Mouse (Mus musculus) bone marrow, adult 2 months (tissue): ENCODE measurements at regions not wholly inside any gene's neighbourhood (a gene's known extent, or its start where the extent isn't known, plus 50 kb on each side); places are given as distances from the start of the nearest gene placed in this dataset.

Source experiments
- H3K27ac ChIP-seq: fragments of 200-500 bp; 2 replicates; pipeline ENCODE4 v1.5.1; 2012; ENCODE audit warnings: low read depth, mild to moderate bottlenecking, control low read depth, inconsistent platforms, low read length; ENCODE audit not compliant: control insufficient read depth, poor library complexity, insufficient read depth
- H3K4me1 ChIP-seq: fragments of 200-500 bp; 2 replicates; pipeline ENCODE4 v1.6.1; 2011; ENCODE audit warnings: low read length; ENCODE audit not compliant: control insufficient read depth, insufficient read depth
- H3K4me3 ChIP-seq: fragments of 200-500 bp; replicated peaks from 2 replicates; pipeline ENCODE3; 2011; ENCODE audit warnings: mild to moderate bottlenecking, low read depth, low read length, control low read depth; ENCODE audit not compliant: control insufficient read depth
- CTCF ChIP-seq: fragments of 200-500 bp; IDR thresholded peaks from 2 replicates; pipeline ENCODE4 v1.5.1; 2011; ENCODE audit warnings: low read length, control low read depth; ENCODE audit not compliant: control insufficient read depth, insufficient read depth
- POLR2A ChIP-seq: fragments of 200-500 bp; IDR thresholded peaks from 2 replicates; pipeline ENCODE4 v1.6.1; 2011; ENCODE audit warnings: low read depth, mild to moderate bottlenecking, control low read depth, low read length, borderline replicate concordance; ENCODE audit not compliant: control insufficient read depth
- WGBS: fragments of 180-500 bp; shearing (Covaris S2); methylation state at CpG from one replicate; pipeline ENCODE4 v1.1.7; 2018; 5-methylcytosine and 5-hydroxymethylcytosine counted together

DNA sequence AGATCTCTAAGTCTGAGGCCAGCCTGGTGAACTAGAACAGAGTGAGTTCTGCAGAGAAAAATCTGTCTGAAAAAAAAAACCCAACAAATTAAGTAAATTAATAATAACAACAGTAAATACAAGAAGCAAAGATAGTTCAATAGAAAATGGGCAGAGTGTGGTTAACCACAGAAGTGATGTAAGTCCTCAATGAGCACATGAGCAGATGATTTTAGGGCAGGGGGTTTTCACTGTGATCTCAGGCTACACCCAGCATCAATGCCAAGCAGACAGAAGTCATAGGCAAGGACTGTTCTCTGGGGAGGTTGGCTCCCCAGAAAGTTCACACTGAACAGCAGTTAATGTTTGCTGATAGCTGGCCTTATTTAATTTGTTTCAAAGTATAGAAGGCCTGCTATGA is 88.1 kb upstream of the Fut8 start:
- Histone ChIP-seq H3K4me3 (no peak overlapping the region), H3K27ac (no peak overlapping the region), H3K4me1 (peaks cover 2% of the 10 kb centered on the region; the same call in 1 of the 2 replicates)
- no peak for TF ChIP-seq POLR2A
- no peak for TF ChIP-seq CTCF

DNA sequence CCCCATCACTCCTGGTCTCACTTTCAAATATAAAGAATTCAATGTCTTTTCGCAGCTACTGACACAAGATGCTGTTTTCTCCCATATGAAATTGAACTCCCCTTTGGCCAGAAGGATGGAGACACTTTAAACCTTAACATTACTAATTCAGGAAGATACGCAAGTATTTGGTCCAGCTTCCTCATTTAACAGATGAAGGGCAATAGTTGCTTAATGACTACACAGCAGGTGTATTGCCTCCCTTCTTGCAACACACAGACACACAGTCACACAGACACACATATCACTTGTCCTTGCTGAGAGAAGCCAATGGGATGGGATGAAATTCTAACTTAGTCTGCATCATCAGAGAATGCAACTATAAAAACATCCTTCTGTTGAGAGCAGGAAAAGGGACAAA is 89.8 kb upstream of the Fut8 start:
- H3K27ac ChIP-seq: no peak overlapping the region
- WGBS: 53% methylated on average over 2 of the region's 2 CpGs
- H3K4me1 ChIP-seq: peaks cover 2% of the 10 kb centered on the region; the same call in 1 of the 2 replicates
- no peak overlapping the region for H3K4me3 ChIP-seq
- TF ChIP-seq CTCF (no peak), POLR2A (no peak)

DNA sequence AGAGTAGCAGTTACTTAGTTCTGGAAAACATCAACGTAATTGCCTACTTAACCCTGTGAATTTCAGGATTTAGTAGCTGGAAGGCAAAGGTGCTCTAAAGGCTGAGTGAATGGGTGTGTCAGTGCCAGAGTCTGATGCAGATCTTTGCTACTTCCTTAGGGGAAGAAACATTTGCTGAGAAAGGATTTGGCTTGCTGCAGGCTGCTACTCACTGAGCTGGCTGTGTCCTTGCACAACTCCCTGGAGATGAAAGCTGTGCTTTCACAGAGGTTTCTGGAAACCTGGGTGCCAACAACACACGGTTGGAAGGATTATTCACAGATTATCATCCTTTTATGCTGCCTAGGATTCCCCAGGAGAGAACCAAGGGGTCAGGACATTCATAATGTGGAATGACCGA is 94.0 kb upstream of the Fut8 start:
- H3K27ac ChIP-seq: no peak overlapping the region
- TF ChIP-seq CTCF (no peak), POLR2A (no peak)
- H3K4me1 ChIP-seq: peaks cover 2% of the 10 kb centered on the region; the same call in 1 of the 2 replicates
- WGBS: 60% methylated on average over 3 of the region's 3 CpGs
- no peak overlapping the region for H3K4me3 ChIP-seq

DNA sequence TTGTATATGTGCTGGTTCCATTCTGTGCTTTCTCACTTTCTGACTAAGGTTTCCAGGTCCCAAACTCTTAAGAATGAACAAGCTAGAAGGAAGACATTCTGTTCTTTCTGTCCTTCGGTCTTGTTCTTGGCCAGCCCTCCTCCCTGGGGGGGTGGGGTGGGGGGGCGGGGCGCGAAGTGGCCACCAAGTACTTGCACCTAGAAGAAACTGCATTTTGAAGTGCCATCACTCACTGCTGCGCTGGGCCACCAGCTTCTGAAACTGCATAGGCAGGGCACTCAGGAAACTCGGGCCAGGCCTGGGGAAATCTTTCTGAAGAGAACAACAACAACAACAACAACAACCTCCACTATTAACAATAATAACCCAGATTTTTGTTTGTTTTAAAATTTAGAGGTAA is 94.4 kb upstream of the Fut8 start:
- 61% methylated on average over 6 of the region's 6 CpGs for WGBS
- TF ChIP-seq CTCF: no peak
- TF ChIP-seq POLR2A: no peak
- H3K4me3 ChIP-seq: no peak overlapping the region
- H3K4me1 ChIP-seq: peaks cover 2% of the 10 kb centered on the region; the same call in 1 of the 2 replicates
- H3K27ac ChIP-seq: no peak overlapping the region

DNA sequence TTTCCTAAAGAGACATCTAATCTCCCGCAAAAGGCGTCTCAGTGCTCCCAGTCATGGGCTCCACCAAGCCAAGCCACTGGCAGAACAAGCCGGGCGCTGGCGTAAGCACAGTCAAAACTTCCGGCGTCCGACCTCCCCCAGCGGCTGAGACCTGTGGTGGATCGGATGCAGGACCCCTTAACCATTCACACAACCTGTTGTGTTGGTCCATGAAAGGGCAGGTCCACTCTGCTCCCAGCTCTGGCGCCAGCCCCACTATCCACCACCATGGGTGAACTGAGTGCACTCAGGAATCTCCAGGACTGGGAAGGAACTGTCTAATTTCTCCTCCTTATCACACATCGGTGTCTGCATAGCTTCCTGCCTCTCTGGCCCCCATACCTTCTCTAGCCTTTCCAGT is 94.8 kb upstream of the Fut8 start:
- 81% methylated on average over 12 of the region's 12 CpGs for WGBS
- no peak overlapping the region for H3K27ac ChIP-seq
- H3K4me3 ChIP-seq: no peak overlapping the region
- TF ChIP-seq POLR2A: no peak
- TF ChIP-seq CTCF: no peak
- H3K4me1 ChIP-seq: peaks cover 2% of the 10 kb centered on the region; the same call in 1 of the 2 replicates

DNA sequence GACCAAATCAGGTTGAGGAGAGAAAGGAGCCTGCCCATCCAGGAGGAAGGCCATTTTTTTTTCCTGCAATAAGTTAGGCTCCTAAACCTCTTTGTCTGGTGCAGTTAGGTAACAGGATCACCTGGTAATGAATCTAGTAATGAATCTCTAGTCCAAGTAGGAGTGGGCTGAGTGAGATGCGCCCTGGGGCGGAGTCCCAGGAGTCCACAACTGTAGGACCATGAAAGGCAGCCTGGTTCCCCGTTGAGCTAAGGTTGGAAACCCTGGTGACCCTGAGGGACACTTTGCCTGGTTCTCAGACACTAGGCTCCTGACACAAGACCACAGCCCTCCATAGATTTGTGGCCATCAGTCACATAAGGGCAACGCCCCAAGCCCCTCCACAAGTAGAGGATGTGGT is 95.7 kb upstream of the Fut8 start:
- peaks cover 2% of the 10 kb centered on the region; the same call in 1 of the 2 replicates for H3K4me1 ChIP-seq
- no peak for TF ChIP-seq CTCF
- TF ChIP-seq POLR2A: no peak
- WGBS: 64% methylated on average over 4 of the region's 4 CpGs

DNA sequence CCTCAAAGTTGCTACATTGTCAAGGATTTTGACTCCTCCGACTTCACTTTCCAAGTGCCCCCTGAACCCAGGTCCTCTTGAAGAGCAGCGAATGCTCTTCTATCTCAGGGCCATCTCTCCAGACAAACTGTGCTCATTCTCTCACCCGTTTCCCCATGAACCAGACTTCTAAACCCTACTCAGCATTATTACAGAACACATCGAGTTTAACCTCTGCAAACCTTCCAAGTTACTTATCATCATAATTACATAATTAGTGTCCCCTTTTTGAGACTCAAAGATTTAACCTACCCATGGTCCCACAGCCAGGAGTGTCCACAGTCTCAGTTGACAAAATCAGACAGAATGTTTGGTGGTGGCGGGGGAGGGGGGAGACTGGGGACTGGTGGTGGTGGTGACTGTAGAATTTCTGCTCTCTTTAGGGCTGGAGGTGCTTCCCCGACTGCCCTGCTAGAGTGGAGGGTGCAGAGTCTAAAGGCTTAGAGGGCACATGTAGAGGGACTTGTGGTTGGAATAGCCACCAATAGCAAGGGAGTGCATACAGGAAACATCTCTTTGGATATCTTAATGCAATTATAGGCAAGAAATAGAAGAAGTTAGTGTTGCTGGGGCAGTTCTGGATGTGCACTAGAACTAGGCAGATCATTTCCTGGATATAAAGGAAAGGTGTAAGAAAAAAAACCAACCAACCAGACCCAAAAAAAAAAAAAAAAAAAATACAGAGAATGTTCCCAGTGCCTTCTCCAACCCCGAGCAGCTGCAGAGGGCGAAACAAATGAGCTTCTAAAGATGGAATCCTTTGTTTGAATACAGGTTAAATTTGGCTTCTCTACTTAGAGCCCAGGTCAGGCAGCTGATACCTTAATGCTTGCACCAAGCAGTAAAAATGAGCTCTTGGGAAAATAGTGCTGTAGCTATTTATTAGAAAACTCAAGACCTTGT is 96.4 kb upstream of the Fut8 start:
- WGBS: 42% methylated on average over 8 of the region's 8 CpGs
- peaks cover 2% of the 10 kb centered on the region; the same call in 1 of the 2 replicates for H3K4me1 ChIP-seq
- no peak overlapping the region for H3K4me3 ChIP-seq
- TF ChIP-seq POLR2A (no peak), CTCF (no peak)
- H3K27ac ChIP-seq: no peak overlapping the region

More for the DNA sequence above, 95.7 kb upstream of the Fut8 start:
- H3K4me3 ChIP-seq: no peak overlapping the region
- H3K27ac ChIP-seq: no peak overlapping the region

DNA sequence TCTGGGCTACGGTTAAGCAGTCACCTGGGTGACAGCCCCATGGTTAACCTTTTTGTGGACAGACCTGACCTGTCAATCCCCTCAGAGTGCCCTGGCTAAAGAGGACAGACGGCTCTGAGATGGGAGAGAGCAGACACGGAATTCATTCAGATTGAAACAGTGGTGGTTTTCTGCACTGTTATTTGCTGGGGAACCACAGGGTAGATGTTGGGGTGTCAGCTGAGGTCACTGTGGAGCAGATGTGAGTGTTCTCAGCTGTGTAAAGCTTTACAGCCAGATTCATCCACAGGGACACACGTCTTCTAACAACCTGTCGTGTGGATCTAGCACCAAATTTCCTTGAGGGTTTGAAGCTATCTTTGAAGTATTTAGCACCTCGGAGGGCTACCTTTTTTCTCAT is 97.3 kb upstream of the Fut8 start:
- no peak overlapping the region for H3K4me3 ChIP-seq
- WGBS: 46% methylated on average over 6 of the region's 6 CpGs
- H3K4me1 ChIP-seq: peaks cover 1% of the 10 kb centered on the region; the same call in 1 of the 2 replicates
- TF ChIP-seq CTCF: no peak
- no peak for TF ChIP-seq POLR2A
- H3K27ac ChIP-seq: no peak overlapping the region
